Mouse (Mus musculus) common myeloid progenitor, adult 5-6 weeks (primary cell): ENCODE results near the gene Rorc. TPM values are rescaled to one million over a fixed set of nuclear protein-coding genes. Genes with fewer than 3 reads are reported as not detected.

Experiments used
- ATAC-seq: replicated peaks from 2 replicates; pipeline ENCODE4 v1.8.0; 2016; ENCODE audit warnings: low read depth, mild to moderate bottlenecking, moderate TSS enrichment, inconsistent platforms; ENCODE audit not compliant: poor library complexity, severe bottlenecking
- total RNA-seq: library from RNA; stranded (forward); fragments of 200-1000, 187-1606 nt; gene quantifications from 2 replicates; pipeline ENCODE4 v1.2.3, GENCODE M21; 2017

Rorc gene
- not detected in 2 replicates for total RNA-seq

DNA sequence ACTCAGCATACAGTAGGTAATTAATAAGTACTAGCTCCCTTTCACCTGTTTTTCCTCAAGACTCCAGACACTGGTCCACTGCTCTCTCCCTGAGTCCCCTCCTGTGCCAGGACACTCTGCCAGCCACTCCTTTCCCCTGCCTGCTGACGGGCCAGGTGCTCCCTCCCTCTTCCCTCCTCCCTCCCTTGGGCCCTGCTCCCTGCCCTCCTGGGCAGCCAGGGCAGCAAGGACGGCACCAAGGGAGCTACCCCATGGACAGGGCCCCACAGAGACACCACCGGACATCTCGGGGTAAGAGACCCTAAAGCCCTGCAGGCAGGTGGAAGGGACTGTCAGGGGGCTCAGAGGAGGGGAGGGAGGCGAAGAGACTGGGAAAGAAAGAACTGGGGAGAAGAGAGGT lies at the start of gene Rorc:
Gene Rorc (plus strand): TSS at position 154 of the 400 bp plus-strand sequence.
- no peak for ATAC-seq

DNA sequence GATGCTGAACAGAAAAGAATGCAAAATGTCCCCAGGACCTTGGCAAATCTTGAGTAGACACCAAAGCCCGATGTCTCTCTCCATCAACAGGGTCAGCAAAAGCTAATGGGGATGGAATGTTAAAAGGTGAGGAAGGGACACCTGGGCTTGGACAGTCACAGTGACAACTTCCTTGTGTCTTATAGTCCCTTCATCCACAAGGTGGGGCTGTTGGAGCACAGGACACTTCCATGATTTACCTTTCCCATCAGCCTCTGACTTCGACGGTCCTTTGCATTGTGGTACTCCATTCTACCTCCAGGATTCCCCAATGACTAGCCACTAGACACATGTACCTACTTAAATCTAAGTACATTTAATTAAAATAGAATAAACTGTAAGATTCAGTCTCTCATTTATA lies 43.9 kb upstream of the Rorc start:
- ATAC-seq: no peak

DNA sequence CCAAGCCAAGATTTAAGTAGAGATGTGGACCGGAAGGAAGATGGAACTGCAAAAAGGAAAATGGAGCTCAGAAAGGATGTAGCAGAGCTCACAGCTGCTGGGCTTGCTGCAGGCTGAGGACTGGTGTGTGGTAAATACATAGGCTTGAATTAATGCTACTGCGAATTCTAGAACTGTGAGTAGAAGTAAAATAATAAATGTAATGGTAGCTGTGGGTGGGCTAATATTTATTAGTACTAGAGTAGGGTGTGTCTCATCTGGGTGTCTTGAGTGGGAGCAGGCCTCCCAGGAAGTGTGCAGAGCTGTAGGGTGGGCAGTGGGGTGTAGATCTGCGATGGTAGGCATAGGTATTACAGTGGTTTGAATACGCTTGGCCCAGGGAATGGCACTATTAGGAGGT lies 38.2 kb upstream of the Rorc start:
- peak; percentile 79 for ATAC-seq

DNA sequence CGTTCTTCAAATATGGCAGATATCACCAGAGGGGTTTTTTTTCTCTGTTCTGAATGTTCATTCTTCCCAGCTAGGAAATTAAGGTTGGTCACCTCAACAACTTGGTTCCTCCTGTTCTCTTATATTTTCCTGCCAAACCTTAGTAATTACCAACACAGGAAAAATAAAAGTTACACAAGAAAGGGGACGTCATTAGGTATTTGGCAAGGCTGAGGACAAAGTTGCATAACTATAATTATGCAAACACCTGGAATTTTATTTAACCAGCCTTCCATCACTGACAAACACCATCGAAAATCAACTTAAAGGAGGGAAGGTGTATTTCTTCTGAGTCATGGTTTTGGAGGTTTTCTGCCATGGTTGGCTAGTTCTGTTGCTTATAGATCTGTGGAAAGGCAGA lies 34.1 kb upstream of the Rorc start:
- ATAC-seq: no peak

DNA sequence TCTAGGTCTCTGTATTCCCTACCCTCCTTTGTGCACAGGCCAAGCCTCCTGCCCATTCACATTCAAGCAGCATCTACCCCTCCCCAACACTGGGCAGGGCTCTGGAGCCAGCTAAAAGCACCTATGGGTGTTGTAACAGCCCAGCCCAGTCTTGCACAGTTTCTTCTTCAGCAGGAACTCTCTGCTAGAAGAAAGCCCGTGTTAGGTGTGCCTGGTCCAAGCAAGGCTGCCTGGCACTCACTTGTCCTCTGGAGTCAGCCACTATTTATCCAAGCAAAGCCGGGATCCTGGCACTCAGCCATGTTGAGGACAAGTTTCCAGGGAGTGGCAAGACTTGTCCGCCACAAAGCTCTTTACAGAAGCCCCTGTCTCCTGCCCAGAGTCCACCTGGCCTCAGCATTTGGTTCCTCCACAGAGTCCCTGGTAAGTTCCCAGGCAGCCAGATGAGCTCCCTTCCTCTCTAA lies 30.6 kb upstream of the Rorc start, which contains the start of gene Them5:
Gene Them5 (plus strand): TSS at position 141 of the 464 bp plus-strand sequence.
- no peak for ATAC-seq

DNA sequence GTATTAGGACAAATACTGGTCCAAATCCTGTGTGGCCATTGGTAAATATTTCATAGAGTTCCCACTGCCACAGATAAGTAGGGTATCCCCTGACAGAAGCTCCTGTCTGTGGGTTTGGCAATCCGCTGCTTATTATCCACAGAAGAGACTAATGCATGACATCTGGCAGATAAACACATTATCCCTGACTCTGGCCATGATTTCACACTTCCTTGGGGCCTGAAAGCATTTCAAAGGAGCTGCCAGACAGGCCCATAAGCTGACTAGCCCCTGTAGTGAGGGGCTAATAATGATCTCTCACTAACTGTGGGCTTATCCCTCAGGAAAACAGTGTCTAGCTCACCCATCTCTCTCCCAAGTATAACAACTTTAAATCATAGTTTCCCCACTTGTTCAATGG lies 30.0 kb upstream of the Rorc start:
- ATAC-seq: no peak

DNA sequence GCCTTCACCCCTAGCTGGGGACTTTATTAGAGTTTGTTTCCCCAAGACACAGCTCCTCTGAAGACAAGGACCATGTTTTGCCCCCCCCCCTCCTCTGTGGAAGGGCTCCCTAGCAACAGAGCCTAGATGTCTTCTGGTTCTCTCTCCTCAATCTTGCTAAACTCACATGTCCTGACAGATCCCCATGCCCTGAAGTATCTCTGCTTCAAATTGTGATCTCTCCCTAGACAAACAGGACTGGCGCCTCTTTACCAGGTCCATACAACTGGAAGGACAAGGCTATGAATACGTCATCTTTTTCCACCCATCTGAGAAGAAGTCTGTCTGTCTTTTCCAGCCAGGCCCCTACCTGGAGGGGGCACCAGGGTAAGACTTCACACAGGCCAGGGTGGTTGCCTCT lies 28.4 kb upstream of the Rorc start:
- ATAC-seq: no peak

DNA sequence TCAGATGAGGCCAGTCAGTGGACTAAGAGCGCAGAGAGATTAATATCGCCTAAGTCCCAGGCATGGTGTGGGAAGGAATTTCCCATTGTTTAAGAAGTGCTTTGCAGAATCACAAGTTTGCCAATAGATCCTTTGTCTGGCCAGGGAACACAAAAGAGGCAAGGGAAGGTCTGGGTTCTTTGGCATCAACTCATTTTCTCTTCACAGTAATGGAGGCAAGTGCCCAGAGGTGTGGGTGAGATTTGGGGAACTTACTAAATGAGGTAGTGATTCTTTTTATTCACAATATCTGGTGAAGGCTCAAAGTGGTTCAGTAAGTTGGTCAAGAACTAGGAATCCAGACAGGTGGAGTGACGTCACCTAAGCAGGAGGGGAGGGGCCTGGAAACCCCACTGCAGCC lies 27.7 kb upstream of the Rorc start:
- ATAC-seq: no peak

DNA sequence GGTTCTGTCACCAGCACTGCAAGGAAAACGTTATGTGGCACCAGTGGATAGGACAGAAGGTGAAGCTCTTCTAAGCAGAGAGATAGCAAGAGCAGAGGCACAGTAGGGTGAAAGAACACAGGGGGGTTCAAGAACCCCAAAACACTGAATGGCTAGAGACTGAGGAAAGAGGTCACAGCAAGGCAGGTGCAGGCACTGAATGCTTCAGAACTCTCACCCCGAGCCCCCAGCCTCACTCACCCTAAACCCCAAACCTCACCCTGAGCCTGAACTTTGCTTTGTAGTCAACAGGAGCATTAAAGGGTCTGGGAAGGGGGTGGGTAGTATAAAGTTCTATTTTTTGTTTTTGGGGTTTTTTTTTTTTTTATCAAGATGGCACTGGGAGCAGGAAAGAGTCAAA lies 24.4 kb upstream of the Rorc start:
- no peak for ATAC-seq

DNA sequence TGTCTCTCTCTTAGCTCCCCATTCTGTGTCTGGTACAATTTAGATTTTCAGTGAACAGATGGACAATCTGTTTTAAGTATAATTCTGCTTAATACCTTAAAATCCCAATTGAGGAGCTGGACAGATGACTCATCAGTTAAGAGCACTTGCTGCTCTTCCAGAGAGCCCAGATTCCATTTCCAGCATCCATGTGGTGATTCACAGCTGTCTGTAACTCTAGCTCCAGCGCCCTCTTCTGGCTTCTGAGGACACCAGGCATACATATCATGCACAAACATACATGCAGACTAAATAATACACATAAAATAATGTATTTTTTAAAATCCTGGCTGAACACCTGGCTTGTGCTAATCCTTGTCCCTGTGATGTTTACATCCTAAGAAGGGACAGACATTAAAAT lies 11.8 kb upstream of the Rorc start:
- no peak for ATAC-seq

DNA sequence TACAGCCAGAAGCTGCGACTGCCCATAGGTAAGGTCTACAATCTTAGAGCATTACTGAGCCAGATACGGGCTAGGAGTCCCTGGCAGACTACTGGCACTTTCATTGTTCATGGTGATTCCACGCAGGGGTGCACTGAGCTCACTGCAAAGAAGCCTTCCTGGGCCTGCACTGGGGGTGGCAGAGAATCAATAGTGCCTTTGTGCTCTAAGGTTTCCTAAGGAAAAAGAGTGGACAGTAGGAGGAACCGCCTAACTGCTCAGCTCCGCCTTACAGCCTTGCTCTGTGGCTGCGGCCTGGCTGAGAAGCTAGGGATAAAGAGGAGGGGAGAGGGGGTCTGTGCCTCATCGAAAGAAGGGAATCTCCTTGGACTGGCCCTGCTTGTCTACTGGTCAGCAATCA lies 10.5 kb upstream of the Rorc start, which contains the start of gene C2cd4d:
Gene C2cd4d (plus strand): TSS at position 301 of the 400 bp plus-strand sequence.
- no peak for ATAC-seq

DNA sequence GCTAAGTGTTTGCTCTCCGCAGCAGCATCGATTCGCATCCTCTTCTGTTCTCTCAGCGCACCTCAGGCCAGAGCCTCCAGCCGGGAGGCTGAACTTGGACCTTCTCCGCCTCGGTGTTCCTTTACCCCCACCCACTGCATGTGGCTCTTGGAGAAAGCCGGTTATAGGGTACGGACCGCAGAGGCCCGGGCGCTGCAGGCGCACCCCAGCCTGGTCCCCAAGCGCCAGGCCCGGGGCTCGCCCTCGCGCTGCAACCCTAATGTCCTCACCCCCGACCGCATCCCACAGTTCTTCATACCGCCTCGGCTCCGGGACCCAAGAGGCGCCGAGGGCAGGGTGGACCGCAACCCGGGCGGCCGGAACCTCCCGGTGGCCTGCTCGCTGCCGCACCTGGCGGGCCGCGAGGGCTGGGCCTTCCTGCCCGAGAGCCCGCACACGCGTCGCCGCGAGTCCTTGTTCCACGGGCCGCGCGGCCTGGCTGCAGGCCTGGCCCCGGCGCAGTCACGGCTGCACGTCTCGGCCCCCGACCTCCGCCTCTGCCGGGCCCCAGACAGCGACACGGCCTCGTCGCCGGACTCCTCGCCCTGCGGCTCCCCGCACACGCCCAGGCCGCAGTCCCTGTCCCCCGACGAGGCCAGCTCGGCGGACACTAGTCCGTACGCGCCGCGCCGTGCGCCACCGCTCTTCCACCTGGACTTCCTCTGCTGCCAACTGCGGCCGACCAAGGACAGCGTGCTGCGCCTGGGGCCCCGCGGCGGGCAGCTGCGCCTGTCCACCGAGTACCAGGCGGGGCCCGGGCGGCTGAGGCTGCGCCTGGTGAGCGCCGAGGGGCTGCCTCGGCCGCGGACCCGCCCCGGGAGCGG lies 9.1 kb upstream of the Rorc start:
- peak; percentile 16; the same call in 1 of the 2 replicates for ATAC-seq

DNA sequence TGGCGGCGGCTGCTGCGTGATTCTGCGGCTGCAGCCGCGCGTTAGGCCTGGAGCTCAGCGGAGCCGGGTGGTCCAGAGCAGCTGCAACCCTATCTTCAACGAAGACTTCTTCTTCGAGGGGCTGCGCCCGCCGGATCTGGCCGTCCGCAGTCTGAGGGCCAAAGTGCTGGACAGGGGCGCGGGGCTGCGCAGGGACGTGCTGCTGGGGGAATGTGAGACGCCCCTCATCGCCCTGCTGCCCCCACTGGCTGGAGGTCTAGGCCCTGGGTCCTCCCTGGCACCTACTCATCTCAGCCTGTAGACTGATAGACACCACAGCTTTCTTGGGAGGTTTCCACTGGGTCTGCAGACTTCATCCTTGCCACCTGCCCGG lies 8.5 kb upstream of the Rorc start:
- no peak for ATAC-seq

DNA sequence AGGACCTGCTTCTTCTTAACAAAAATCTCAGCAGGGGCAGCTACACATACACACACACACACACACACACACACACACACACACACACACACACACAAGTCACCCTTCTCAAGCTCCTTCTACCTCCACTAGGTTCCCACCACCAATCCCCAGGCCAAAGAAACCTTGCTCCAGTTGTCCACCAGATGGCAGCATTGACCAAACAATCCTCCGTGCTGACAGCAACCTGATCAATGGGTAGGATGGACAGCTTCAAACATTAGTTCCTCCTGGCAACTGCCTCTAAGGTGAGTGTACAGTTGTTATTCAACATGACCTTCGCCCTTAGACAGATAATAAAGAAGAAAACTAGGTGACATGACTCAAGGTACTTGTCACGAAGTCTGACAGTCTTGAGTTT lies 5.8 kb upstream of the Rorc start:
- ATAC-seq: peak; percentile 90

DNA sequence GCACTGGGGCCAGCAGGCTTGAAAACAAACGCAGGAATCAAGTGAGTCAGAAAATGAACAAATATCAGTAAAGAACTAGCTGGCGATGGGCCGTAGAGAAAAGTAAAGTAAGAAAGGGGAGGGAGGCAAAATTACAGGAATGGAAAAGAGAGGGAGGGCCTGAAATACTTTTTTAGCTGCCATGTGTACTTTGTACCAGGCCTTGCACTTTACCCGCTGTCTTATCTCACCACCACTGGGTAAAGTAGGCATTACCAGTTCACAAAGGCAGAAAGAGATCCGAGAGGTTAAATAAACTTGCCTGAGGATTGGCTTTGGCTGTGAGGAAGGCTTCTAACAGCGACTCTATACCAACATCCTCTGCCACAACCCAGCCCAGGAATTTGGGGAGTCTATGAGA lies 5.1 kb upstream of the Rorc start:
- no peak for ATAC-seq

DNA sequence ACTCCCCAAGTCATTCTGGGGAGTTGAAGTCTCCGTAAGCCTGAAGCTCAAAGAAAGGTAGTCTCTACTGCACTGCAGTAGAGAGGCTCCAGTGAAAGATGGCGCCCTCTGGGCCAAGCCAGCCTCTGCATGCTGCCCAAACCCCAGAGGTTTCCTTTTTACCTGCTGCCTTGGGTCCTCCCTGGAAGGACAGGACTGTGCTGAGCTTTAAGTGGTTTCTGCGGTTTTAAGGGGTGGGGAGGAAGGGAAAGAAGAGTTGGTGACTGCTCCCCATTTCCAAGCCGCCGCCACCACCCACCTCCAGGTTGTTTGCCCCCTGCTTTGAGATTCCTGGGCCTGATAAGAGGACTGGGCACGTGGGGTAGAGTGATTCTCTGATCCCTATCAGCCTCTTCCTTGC lies 4.0 kb upstream of the Rorc start:
- ATAC-seq: no peak

DNA sequence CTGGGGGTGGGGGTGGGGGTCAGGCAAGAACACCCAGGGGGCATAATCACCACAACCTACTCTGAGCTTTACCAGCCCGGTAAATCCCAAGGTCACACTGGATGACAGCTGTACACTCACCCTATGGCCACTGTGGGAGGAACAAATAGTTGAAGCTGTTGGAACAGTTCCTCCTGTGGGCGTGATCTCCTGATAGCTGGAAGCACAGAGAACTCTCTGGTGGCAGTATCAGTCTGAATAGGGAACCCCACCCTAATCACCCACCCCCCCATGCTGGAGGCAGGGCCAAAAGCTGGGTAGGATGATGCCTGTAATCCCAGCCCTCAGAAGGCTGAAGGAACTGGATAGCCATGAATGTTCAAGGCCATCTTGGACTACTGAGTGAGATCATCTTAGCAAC lies 2.9 kb upstream of the Rorc start:
- no peak; the same call in 1 of the 2 replicates for ATAC-seq

DNA sequence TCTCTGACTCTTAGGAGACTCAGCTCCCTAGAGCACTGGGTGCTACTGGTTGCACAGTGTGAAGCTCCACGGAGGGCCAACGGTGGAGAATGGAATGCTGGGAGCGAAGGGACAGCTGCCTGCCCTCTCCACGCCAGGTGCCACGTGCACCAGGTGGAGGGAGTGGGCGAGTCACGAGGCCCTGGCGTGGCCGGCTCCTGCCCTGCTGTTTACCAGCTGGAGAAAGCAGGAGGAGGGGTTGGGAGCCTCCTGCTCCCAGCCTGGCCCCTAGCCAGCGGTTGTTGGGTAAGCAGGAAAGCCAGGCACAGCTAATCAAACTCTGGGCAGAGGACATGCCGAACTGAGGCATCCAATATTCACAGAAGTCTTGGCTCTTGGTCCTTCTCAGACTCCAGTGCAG lies 957 bp upstream of the Rorc start:
- ATAC-seq: no peak

DNA sequence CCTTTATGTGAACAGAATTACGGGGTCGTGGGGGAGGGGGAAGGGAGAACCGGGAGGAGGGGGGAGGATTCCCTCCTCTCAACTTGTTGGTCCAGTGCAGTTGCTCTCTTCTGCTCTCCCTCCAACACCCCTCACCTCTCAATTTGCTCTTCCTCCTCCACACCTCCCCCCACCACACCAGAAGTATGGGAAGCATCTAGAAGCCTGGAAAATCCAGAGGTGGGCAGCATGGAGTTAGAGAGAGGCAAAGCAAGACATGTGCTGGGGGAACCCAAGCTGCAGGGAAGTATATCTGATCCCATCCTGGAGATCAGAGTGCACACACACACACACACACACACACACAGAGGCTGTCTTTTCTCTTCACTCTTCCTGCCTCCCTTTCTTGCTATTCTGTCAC lies 556 bp upstream of the Rorc start:
- ATAC-seq: no peak

DNA sequence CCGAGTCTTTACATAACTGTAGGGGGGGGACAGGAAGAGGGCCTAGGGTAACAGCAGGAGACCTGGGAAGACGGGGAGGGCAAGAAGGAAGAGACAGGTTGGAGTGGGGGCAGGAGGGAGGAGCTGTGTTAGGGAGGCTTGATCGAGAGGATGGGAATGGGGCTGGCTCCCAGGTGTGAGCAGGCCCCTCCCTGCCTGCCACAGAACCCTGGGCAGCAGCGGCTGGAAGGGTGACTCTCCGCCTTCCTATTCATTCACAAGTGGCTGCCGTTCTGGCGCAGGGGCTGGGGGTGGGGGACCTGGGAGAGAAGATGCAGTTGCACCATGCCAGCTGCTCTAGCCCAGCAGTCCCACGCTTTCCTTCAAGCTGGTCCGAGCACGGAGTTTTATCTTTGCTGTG lies 496 bp downstream of the Rorc start:
- no peak for ATAC-seq

DNA sequence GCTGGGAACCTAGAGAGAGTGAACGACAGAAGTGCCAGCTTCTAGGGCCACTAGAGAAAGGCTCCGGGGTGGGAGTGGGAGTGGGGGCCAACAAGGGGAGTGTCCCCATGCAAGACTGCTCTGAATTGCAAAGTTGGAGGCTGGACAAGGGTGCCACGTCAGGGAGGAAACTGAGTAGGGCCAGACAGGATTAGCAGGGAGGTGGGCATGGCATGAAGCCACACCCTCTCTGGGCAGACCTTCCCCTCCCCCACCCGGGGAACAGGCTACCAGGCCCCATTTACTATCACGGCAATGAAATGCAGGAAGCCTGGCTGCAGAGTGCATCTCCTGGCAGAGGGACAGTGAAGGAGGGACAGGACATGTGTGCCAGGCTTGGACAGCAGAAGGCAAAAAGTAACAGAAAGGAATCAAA lies 1.0 kb downstream of the Rorc start:
- ATAC-seq: 0 out of 2 replicates have a peak, but pooled peaks have one; percentile 12

DNA sequence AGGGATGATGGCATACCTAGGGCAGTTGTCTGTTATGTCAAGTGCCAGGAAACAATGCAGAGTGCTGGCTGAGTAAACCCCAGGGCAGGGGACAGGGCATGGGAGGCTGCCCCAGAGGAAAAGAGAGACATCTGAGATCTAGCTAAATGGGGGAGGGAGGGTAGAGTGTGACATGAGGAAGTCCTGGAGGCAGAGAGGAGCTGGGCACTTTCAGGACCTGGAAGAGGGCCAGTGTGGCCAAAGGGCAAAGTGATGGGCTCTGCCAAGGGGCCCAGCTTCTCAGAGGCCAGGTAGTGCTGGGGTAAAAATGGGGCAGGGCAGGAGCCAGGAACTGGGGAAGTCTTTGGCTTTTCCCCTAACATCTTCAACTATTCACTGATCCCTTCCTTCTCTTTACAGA lies 2.0 kb downstream of the Rorc start:
- 0 out of 2 replicates have a peak, but pooled peaks have one; percentile 13 for ATAC-seq
